Mouse (Mus musculus) intestine, embryonic 16.5 days (tissue): ENCODE measurements at regions not wholly inside any gene's neighbourhood (a gene's known extent, or its start where the extent isn't known, plus 50 kb on each side); places are given as distances from the start of the nearest gene placed in this dataset.
A peak's percentile ranks its signal among the peaks of the same experiment; 100 is the strongest.

ENCODE experiments used
- ATAC-seq: fragments of 200-750 bp; cut with Nextera tagmentation; 2 replicates; pipeline ENCODE4 v1.8.0; 2017; ENCODE audit warnings: moderate TSS enrichment, moderate library complexity
- H3K27ac ChIP-seq: fragments of 300-500 bp; sonication (generic); 2 replicates; pipeline ENCODE4 v1.5.1; 2014; ENCODE audit warnings: mild to moderate bottlenecking, low read length
- H3K27me3 ChIP-seq: fragments of 300-500 bp; sonication (generic); replicated peaks from 2 replicates; pipeline ENCODE4 v1.6.1; 2014; ENCODE audit warnings: low read length, control low read depth, mixed read lengths; ENCODE audit not compliant: control insufficient read depth, insufficient read depth
- H3K36me3 ChIP-seq: fragments of 300-500 bp; sonication (generic); 2 replicates; pipeline ENCODE4 v1.6.1; 2014; ENCODE audit warnings: low read length, control low read depth; ENCODE audit not compliant: control insufficient read depth, insufficient read depth
- H3K4me1 ChIP-seq: fragments of 300-500 bp; sonication (generic); 2 replicates; pipeline ENCODE4 v1.6.1; 2014; ENCODE audit warnings: low read length, control low read depth, mixed read lengths; ENCODE audit not compliant: control insufficient read depth, insufficient read depth
- H3K4me2 ChIP-seq: fragments of 300-500 bp; sonication (generic); 2 replicates; pipeline ENCODE4 v1.6.1; 2014; ENCODE audit warnings: low read depth, low read length, control low read depth
- H3K4me3 ChIP-seq: fragments of 300-500 bp; sonication (generic); 2 replicates; pipeline ENCODE4 v1.5.1; 2014; ENCODE audit warnings: mild to moderate bottlenecking, low read length
- H3K9ac ChIP-seq: fragments of 300-500 bp; sonication (generic); 2 replicates; pipeline ENCODE4 v1.6.1; 2014; ENCODE audit warnings: low read depth, low read length
- H3K9me3 ChIP-seq: fragments of 300-500 bp; sonication (generic); 2 replicates; pipeline ENCODE4 v1.6.1; 2016; ENCODE audit warnings: low read length, control low read depth; ENCODE audit not compliant: control insufficient read depth
- WGBS: fragments of 180-500 bp; shearing (Covaris S2); extraction: QIAGEN DNeasy Blood & Tissue Kit; methylation state at CpG from one replicate; pipeline ENCODE4 v1.1.7; 2014; 5-methylcytosine and 5-hydroxymethylcytosine counted together

GRCm38 (mm10) chr3:124986930-124987329 lies 406.0 kb upstream of the 1700003H04Rik start:
- ATAC-seq = no peak
- Histone ChIP-seq H3K9me3 (no peaks in the 10 kb centered on the region), H3K4me1 (no peaks in the 10 kb centered on the region), H3K27me3 (no peaks in the 10 kb centered on the region), H3K9ac (no peak overlapping the region), H3K27ac (no peak overlapping the region), H3K4me2 (no peak overlapping the region), H3K36me3 (no peaks in the 10 kb centered on the region), H3K4me3 (no peak overlapping the region)
- 90% methylated on average over 1 of the region's 1 CpGs for WGBS

GRCm38 (mm10) chr3:124986515-124986914 lies 405.6 kb upstream of the 1700003H04Rik start:
- Histone ChIP-seq H3K4me1 (no peaks in the 10 kb centered on the region), H3K4me2 (no peak overlapping the region), H3K27ac (no peak overlapping the region), H3K9ac (no peak overlapping the region), H3K9me3 (no peaks in the 10 kb centered on the region), H3K36me3 (no peaks in the 10 kb centered on the region), H3K4me3 (no peak overlapping the region), H3K27me3 (no peaks in the 10 kb centered on the region)
- WGBS = 62% methylated on average over 3 of the region's 3 CpGs
- no peak for ATAC-seq

- H3K9ac ChIP-seq = no peak overlapping the region
- no peaks in the 10 kb centered on the region for H3K4me1 ChIP-seq
- H3K4me3 ChIP-seq = no peak overlapping the region
- H3K9me3 ChIP-seq = no peaks in the 10 kb centered on the region
- no peak overlapping the region for H3K4me2 ChIP-seq
- H3K27me3 ChIP-seq = no peaks in the 10 kb centered on the region
- no peak overlapping the region for H3K27ac ChIP-seq
- 80% methylated on average over 5 of the region's 5 CpGs for WGBS
- no peaks in the 10 kb centered on the region for H3K36me3 ChIP-seq
- no peak for ATAC-seq
Observed at GRCm38 (mm10) chr3:124985428-124985827, 404.5 kb upstream of the 1700003H04Rik start.

- no peak overlapping the region for H3K4me3 ChIP-seq
- H3K36me3 ChIP-seq = no peaks in the 10 kb centered on the region
- 61% methylated on average over 2 of the region's 2 CpGs for WGBS
- no peaks in the 10 kb centered on the region for H3K27me3 ChIP-seq
- ATAC-seq = peak; percentile 94
- H3K4me1 ChIP-seq = no peaks in the 10 kb centered on the region
- no peak overlapping the region for H3K9ac ChIP-seq
- no peak overlapping the region for H3K4me2 ChIP-seq
- no peaks in the 10 kb centered on the region for H3K9me3 ChIP-seq
- no peak overlapping the region for H3K27ac ChIP-seq
Observed at GRCm38 (mm10) chr3:124935147-124935849, 354.4 kb upstream of the 1700003H04Rik start.

GRCm38 (mm10) chr3:124932655-124933054 lies 351.8 kb upstream of the 1700003H04Rik start:
- Histone ChIP-seq H3K4me3 (no peak overlapping the region), H3K4me2 (no peak overlapping the region), H3K27ac (no peak overlapping the region), H3K9me3 (no peaks in the 10 kb centered on the region), H3K9ac (no peak overlapping the region), H3K27me3 (no peaks in the 10 kb centered on the region), H3K4me1 (no peaks in the 10 kb centered on the region), H3K36me3 (no peaks in the 10 kb centered on the region)
- peak; percentile 66 for ATAC-seq
- WGBS = 74% methylated on average over 1 of the region's 1 CpGs

GRCm38 (mm10) chr3:124930773-124931607 lies 350.1 kb upstream of the 1700003H04Rik start:
- H3K36me3 ChIP-seq = no peaks in the 10 kb centered on the region
- WGBS = 48% methylated on average over 15 of the region's 15 CpGs

GRCm38 (mm10) chr3:124908925-124909324 lies 328.0 kb upstream of the 1700003H04Rik start:
- Histone ChIP-seq H3K4me2 (no peak overlapping the region), H3K4me1 (no peaks in the 10 kb centered on the region), H3K9ac (no peak overlapping the region), H3K4me3 (no peak overlapping the region), H3K27ac (no peak overlapping the region), H3K9me3 (no peaks in the 10 kb centered on the region), H3K27me3 (no peaks in the 10 kb centered on the region), H3K36me3 (no peaks in the 10 kb centered on the region)
- WGBS = 87% methylated on average over 4 of the region's 4 CpGs
- no peak for ATAC-seq

More at GRCm38 (mm10) chr3:124930773-124931607, 350.1 kb upstream of the 1700003H04Rik start:
- H3K4me2 ChIP-seq = no peak overlapping the region; the same call in 1 of the 2 replicates
- no peaks in the 10 kb centered on the region for H3K9me3 ChIP-seq
- H3K4me3 ChIP-seq = no peak overlapping the region
- no peak for ATAC-seq
- no peaks in the 10 kb centered on the region for H3K27me3 ChIP-seq
- H3K4me1 ChIP-seq = no peaks in the 10 kb centered on the region
- no peak overlapping the region for H3K27ac ChIP-seq
- no peak overlapping the region for H3K9ac ChIP-seq
